Mouse (Mus musculus) myocyte (in vitro differentiated cells): ENCODE measurements around the gene Pram1. TPM values are rescaled to one million over a fixed set of nuclear protein-coding genes. Genes with fewer than 3 reads are reported as not detected.
"Not testable (repeated sequence)": the region's sequence is repeated elsewhere in the genome, so short reads cannot be mapped to it uniquely, and the experiment has no call there.

Experiments
- H3K27me3 ChIP-seq: one replicate; pipeline ENCODE4 v1.6.1; 2011; ENCODE audit not compliant: control insufficient read depth, insufficient read depth, insufficient read length
- H3K36me3 ChIP-seq: one replicate; pipeline ENCODE4 v1.6.1; 2011; ENCODE audit not compliant: control insufficient read depth, insufficient read depth
- H3K4me2 ChIP-seq: one replicate; pipeline ENCODE4 v1.6.1; 2011; ENCODE audit warnings: low read depth, control low read depth
- H3K4me3 ChIP-seq: one replicate; pipeline ENCODE4 v1.5.1; 2011; ENCODE audit warnings: mild to moderate bottlenecking, control low read depth, moderate library complexity
- H3K79me2 ChIP-seq: one replicate; pipeline ENCODE4 v1.6.1; 2011; ENCODE audit not compliant: control insufficient read depth, insufficient read depth
- H3ac ChIP-seq: one replicate; pipeline ENCODE4 v1.6.1; 2011; ENCODE audit not compliant: control insufficient read depth, insufficient read length
- CEBPB ChIP-seq: IDR thresholded peaks from 2 replicates; pipeline ENCODE4 v1.6.1; 2011; ENCODE audit warnings: mild to moderate bottlenecking, moderate library complexity; ENCODE audit not compliant: poor library complexity, insufficient read depth, severe bottlenecking
- E2F4 ChIP-seq: IDR thresholded peaks from one replicate; pipeline ENCODE4 v1.6.1; 2011; ENCODE audit warnings: mild to moderate bottlenecking, control low read depth, moderate library complexity; ENCODE audit not compliant: insufficient read depth
- MAX ChIP-seq: IDR thresholded peaks from one replicate; pipeline ENCODE4 v1.6.1; 2011; ENCODE audit warnings: low read depth, mild to moderate bottlenecking, control low read depth
- MYOD1 ChIP-seq, 3 experiments: IDR thresholded peaks; one replicate each; pipeline ENCODE4 v1.6.1; 2011; ENCODE audit warnings: control low read depth in 2 of 3, low read depth in 2 of 3, mild to moderate bottlenecking in 2 of 3, moderate library complexity in 1 of 3; ENCODE audit not compliant: insufficient read length in 2 of 3, control insufficient read depth in 1 of 3
- MYOG ChIP-seq, 3 experiments: IDR thresholded peaks; one replicate each; pipeline ENCODE4 v1.6.1; 2011; ENCODE audit warnings: control low read depth in 2 of 3, low read depth in 2 of 3, mild to moderate bottlenecking in 2 of 3; ENCODE audit not compliant: insufficient read length in 2 of 3, control insufficient read depth in 1 of 3, insufficient read depth in 1 of 3
- POLR2A ChIP-seq: IDR thresholded peaks from one replicate; pipeline ENCODE4 v1.6.1; 2011; ENCODE audit warnings: low read depth, mild to moderate bottlenecking, control low read depth, moderate library complexity; ENCODE audit not compliant: insufficient read length
- POLR2AphosphoS2 ChIP-seq: IDR thresholded peaks from one replicate; pipeline ENCODE4 v1.6.1; 2011; ENCODE audit warnings: low read depth, control low read depth; ENCODE audit not compliant: insufficient read length
- REST ChIP-seq: IDR thresholded peaks from one replicate; pipeline ENCODE4 v1.6.1; 2011; ENCODE audit warnings: mild to moderate bottlenecking, control low read depth, moderate library complexity; ENCODE audit not compliant: insufficient read depth, insufficient read length
- SRF ChIP-seq: IDR thresholded peaks from one replicate; pipeline ENCODE4 v1.6.1; 2011; ENCODE audit warnings: low read depth; ENCODE audit not compliant: control insufficient read depth, insufficient read length
- TCF12 ChIP-seq: IDR thresholded peaks from one replicate; pipeline ENCODE4 v1.6.1; 2011; ENCODE audit warnings: mild to moderate bottlenecking, control low read depth; ENCODE audit not compliant: poor library complexity, insufficient read depth, severe bottlenecking
- TCF3 ChIP-seq: IDR thresholded peaks from one replicate; pipeline ENCODE4 v1.6.1; 2011; ENCODE audit warnings: low read depth, control low read depth; ENCODE audit not compliant: insufficient read length
- USF1 ChIP-seq: IDR thresholded peaks from one replicate; pipeline ENCODE4 v1.6.1; 2011; ENCODE audit warnings: low read depth, mild to moderate bottlenecking, control low read depth, moderate library complexity
- polyA plus RNA-seq: library from polyadenylated mRNA; unstranded; fragments of >200 nt; fragmentation: generic; extraction: Trizol; gene quantifications from one replicate; pipeline ENCODE4 v1.2.1, GENCODE M21; 2012; ENCODE audit warnings: missing spikeins

Gene Pram1
- polyA plus RNA-seq, 1 experiment: 0.41 TPM

- TF ChIP-seq MAX: no peak
- no peak for TF ChIP-seq POLR2AphosphoS2
- no peak for TF ChIP-seq SRF
- TF ChIP-seq USF1: no peak
- no peak for TF ChIP-seq CEBPB
- TF ChIP-seq REST: no peak
- no peak for TF ChIP-seq POLR2A
- TF ChIP-seq E2F4: no peak
- TF ChIP-seq MYOG (IDR thresholded peaks at IDR 0.05; ENCODE audit: control insufficient read depth in 1 of 3, insufficient read depth in 1 of 3, insufficient read length in 2 of 3, low read depth in 2 of 3): no peak
- no peak for TF ChIP-seq TCF3
- no peak for TF ChIP-seq TCF12
- no peak for TF ChIP-seq MYOD1 (IDR thresholded peaks at IDR 0.05; ENCODE audit: control insufficient read depth in 1 of 3, insufficient read length in 2 of 3, low read depth in 2 of 3)
- no peak overlapping the region for H3K4me3 ChIP-seq
- no peaks in the 10 kb centered on the region for H3K79me2 ChIP-seq
- H3ac ChIP-seq: no peak overlapping the region
- H3K4me2 ChIP-seq: no peak overlapping the region
- H3K27me3 ChIP-seq: peaks cover 6% of the 10 kb centered on the region
- H3K36me3 ChIP-seq: no peaks in the 10 kb centered on the region
These were observed 35.9 kb upstream of the Pram1 start for GRCm38 (mm10) chr17:33601947-33602346.

DNA sequence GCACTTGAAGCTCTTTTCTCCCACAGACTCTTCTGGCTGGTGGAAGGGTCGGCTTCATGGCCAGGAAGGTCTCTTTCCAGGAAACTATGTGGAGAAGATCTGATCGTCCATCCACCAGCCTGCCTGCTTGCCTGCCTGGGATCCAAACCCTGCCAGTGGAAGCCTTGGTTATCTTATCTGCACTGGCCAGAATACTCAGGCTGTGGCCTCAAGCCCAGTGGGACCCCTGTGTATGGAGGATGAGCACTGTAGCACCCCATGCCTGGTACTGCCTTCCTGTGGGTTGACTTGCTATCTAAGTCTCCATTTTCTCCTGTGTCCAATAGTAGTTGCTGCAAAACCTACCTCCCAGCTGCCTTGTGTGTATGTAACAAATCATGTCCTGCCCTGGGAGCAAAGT is 30.6 kb upstream of the Pram1 start:
- Histone ChIP-seq H3K36me3 (no peaks in the 10 kb centered on the region), H3K27me3 (peaks cover 8% of the 10 kb centered on the region), H3K4me2 (no peak overlapping the region), H3ac (no peak overlapping the region), H3K4me3 (no peak overlapping the region), H3K79me2 (no peaks in the 10 kb centered on the region)
- no peak for TF ChIP-seq TCF3
- TF ChIP-seq REST: no peak
- no peak for TF ChIP-seq MYOD1 (IDR thresholded peaks at IDR 0.05; ENCODE audit: control insufficient read depth in 1 of 3, insufficient read length in 2 of 3, low read depth in 2 of 3)
- no peak for TF ChIP-seq POLR2A
- no peak for TF ChIP-seq POLR2AphosphoS2
- no peak for TF ChIP-seq MAX
- TF ChIP-seq E2F4: no peak
- no peak for TF ChIP-seq SRF
- no peak for TF ChIP-seq TCF12
- TF ChIP-seq USF1: no peak
- TF ChIP-seq MYOG (IDR thresholded peaks at IDR 0.05; ENCODE audit: control insufficient read depth in 1 of 3, insufficient read depth in 1 of 3, insufficient read length in 2 of 3, low read depth in 2 of 3): no peak
- no peak for TF ChIP-seq CEBPB

DNA sequence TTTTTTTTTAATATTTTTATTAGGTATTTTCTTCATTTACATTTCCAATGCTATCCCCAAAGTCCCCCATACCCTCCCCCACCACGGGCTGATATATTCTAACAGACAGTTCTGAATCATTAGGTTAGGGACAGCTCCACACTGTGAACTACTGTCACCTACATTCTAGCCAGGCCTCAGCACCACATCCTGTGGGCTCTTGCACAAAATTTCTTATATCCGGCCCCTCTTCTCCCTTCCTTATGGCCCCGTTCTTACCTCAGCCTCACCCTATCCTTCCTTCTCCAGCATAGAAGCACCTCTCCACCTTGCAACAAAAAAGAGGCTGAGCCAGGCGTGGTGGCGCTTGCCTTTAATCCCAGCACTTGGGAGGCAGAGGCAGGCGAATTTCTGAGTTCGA is 27.3 kb upstream of the Pram1 start:
- Histone ChIP-seq H3K79me2 (no peaks in the 10 kb centered on the region), H3K4me2 (no peak overlapping the region), H3ac (no peak overlapping the region), H3K4me3 (no peak overlapping the region), H3K36me3 (no peaks in the 10 kb centered on the region), H3K27me3 (peaks cover 14% of the 10 kb centered on the region)
- TF ChIP-seq REST (no peak), SRF (no peak), POLR2A (no peak), MYOD1 (IDR thresholded peaks at IDR 0.05; ENCODE audit: control insufficient read depth in 1 of 3, insufficient read length in 2 of 3, low read depth in 2 of 3) (no peak)

- not testable (repeated sequence) for H3K27me3 ChIP-seq, H3K79me2 ChIP-seq, H3K4me3 ChIP-seq, H3ac ChIP-seq, H3K4me2 ChIP-seq, H3K36me3 ChIP-seq
These were observed 24.1 kb upstream of the Pram1 start for GRCm38 (mm10) chr17:33613726-33614125.

- no peak overlapping the region for H3ac ChIP-seq
- no peak overlapping the region for H3K4me3 ChIP-seq
- H3K27me3 ChIP-seq: no peaks in the 10 kb centered on the region
- no peaks in the 10 kb centered on the region for H3K36me3 ChIP-seq
- TF ChIP-seq TCF3 (no peak), E2F4 (no peak), USF1 (no peak), POLR2AphosphoS2 (no peak), REST (no peak), MYOD1 (IDR thresholded peaks at IDR 0.05; ENCODE audit: control insufficient read depth in 1 of 3, insufficient read length in 2 of 3, low read depth in 2 of 3) (no peak), CEBPB (no peak), SRF (no peak), MYOG (IDR thresholded peaks at IDR 0.05; ENCODE audit: control insufficient read depth in 1 of 3, insufficient read depth in 1 of 3, insufficient read length in 2 of 3, low read depth in 2 of 3) (no peak), MAX (no peak), POLR2A (no peak), TCF12 (no peak)
- peaks cover 7% of the 10 kb centered on the region for H3K79me2 ChIP-seq
- no peak overlapping the region for H3K4me2 ChIP-seq
These were observed 10.6 kb upstream of the Pram1 start for GRCm38 (mm10) chr17:33627281-33627680.
